Mouse (Mus musculus) CD4-positive naive resting alpha-beta T cell, adult 76 days (primary cell): Measurements from ENCODE around the gene Tmem182. TPM values are rescaled to one million over a fixed set of nuclear protein-coding genes. Genes with fewer than 3 reads are reported as not detected.

Experiments
- total RNA-seq: library from RNA; stranded (reverse); gene quantifications from one replicate; pipeline ENCODE4 v1.2.4, GENCODE M21; 2023

Gene Tmem182
- not detected for total RNA-seq

DNA sequence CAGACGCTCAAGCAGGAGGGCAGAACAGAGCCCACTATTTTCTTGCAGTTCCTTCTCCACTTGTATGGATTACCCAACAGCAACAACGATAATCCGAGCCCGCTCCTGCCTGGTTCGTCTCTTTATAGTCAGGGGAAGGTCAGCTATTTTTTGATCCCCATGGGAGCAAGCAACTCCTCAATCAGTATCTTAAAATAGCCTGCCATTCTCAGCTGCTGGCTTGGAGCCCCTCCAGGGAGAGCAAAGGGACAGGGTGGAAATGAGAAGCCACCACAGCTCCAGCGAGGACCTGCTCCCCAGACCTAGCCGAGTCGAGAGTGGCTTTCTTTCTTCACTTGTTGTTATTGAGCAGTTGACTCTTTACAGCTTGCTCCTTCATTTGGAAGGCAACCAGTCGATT is at the start of gene Tmem182:
Tmem182 (plus strand) TSS at position 251 of the 400 bp plus-strand sequence.

DNA sequence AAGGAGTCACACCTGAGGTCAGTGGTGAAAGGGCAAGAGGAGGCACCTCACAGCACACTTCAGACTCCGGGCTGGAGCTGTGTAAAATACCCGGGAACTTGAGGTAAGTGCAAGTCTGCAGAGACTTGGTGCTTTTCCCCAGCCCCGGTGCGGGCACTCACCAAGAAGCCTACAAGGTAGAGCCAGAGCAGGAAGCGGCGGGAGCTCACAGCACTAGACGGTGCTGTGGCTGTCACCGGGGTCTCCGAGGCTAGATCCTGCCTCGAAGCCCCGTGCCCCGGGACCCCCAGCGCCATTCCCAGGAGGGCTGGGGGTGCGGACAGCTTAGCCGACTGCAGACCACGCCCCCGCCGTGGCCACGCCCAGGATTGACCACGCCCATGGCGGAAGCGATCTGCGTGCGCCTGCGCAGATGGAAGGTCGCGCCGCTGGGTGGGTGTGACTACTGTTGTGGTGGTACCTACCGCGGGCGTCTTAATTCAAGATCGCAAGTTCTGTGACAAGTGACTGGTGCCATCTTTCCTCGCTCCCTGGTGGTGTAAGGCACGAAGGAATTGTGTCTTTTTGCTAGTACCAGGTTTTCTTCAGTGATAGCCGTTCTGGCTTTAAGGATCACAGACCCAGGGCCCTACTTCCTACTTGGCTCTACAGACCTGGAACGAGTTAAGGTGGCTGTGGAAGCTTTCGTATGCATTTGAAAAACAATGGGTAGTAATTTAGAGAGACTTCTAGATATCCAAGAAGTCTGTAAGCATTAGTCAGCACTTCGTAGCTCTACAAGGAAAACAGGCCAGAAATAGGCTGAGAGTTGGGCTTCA is 14.9 kb upstream of the Tmem182 start, which contains the start of gene Mfsd9:
Mfsd9 (minus strand) TSS at position 364 of the 818 bp plus-strand sequence.

Other genes starting within 250 kb of the Tmem182 start
- not detected for gene Slc9a4, start 225.5 kb upstream of the Tmem182 start, total RNA-seq
- not detected for gene Slc9a2, start 125.0 kb upstream of the Tmem182 start, total RNA-seq
- gene Mfsd9, start 14.9 kb upstream of the Tmem182 start, total RNA-seq = 0.38 TPM